Mouse (Mus musculus): Measurements from ENCODE around the gene Vip. TPM values are rescaled to one million over a fixed set of nuclear protein-coding genes. Genes with fewer than 3 reads are reported as not detected.

Vip gene
- polyA plus RNA-seq, 1 experiment from 2014 or later = not detected

DNA sequence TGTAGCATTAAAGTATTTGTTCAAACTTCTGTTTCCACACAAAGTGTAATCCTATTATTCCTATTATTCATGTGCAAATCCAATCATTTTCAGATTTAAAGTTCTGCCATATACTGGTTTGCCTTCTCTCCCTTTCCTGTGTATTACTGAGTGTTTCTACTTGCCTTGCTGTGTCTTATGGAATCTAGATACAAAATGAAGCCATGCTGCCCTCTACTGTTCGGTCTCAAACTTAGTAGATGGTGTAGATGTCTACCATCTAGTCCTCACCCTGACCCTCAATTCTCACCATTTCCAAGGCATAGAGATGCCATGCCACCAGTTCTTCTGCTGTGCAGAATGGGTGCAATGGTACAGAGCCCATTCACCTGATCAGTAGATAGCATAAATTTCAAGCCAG lies 4.7 kb upstream of the Vip start:
- H3K4me1 ChIP-seq = no peaks in the 10 kb centered on the region
- no peaks in the 10 kb centered on the region for H3K27me3 ChIP-seq (ENCODE audit: low read depth, poor library complexity, severe bottlenecking)
- no peaks in the 10 kb centered on the region for H3K9me3 ChIP-seq (replicated peaks)
- no peak for DNase-seq (ENCODE audit: low spot score)
- H3K27ac ChIP-seq (replicated peaks) = no peak overlapping the region
- no peaks in the 10 kb centered on the region for H3K36me3 ChIP-seq
- no peak overlapping the region for H3K4me3 ChIP-seq
- 45% methylated on average over 1 of the region's 1 CpGs for WGBS

DNA sequence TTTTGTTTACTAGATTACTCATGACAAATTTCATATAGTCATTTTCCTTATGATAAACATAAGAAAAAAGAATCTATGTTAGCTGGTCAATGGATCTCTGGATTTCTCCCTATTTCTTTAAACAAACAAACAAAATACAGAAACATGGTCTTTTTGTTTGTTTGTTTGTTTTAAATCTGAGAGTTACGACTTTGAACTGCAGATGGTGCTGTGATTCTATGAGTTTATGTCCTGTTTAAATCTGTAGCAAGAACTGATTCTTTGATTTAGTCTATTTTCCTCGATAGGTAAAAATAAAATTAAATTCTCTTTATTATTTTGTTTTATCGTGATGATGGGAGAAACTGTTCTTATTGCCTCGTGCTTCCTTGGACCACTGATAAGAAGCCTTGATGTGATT lies 1.7 kb upstream of the Vip start:
- 86% methylated on average over 4 of the region's 4 CpGs for WGBS

GRCm38 (mm10) chr10:5681275-5681674 lies 42.3 kb downstream of the Vip start:
- no peak overlapping the region for H3K27ac ChIP-seq (replicated peaks)
- no peaks in the 10 kb centered on the region for H3K4me1 ChIP-seq
- H3K4me3 ChIP-seq = no peak overlapping the region
- no peaks in the 10 kb centered on the region for H3K27me3 ChIP-seq (ENCODE audit: low read depth, poor library complexity, severe bottlenecking)
- H3K36me3 ChIP-seq = no peaks in the 10 kb centered on the region
- no peak for DNase-seq (ENCODE audit: low spot score)
- no peaks in the 10 kb centered on the region for H3K9me3 ChIP-seq (replicated peaks)
- 81% methylated on average over 2 of the region's 2 CpGs for WGBS

More for the DNA sequence above, 1.7 kb upstream of the Vip start:
- Histone ChIP-seq H3K4me1 (no peaks in the 10 kb centered on the region), H3K4me3 (no peak overlapping the region), H3K27ac (replicated peaks) (no peak overlapping the region), H3K9me3 (replicated peaks) (no peaks in the 10 kb centered on the region), H3K36me3 (no peaks in the 10 kb centered on the region), H3K27me3 (ENCODE audit: low read depth, poor library complexity, severe bottlenecking) (no peaks in the 10 kb centered on the region)
- DNase-seq (ENCODE audit: low spot score) = no peak

- 71% methylated on average over 6 of the region's 6 CpGs for WGBS
- Histone ChIP-seq H3K4me1 (no peaks in the 10 kb centered on the region), H3K27me3 (ENCODE audit: low read depth, poor library complexity, severe bottlenecking) (no peaks in the 10 kb centered on the region), H3K9me3 (replicated peaks) (no peaks in the 10 kb centered on the region), H3K36me3 (no peaks in the 10 kb centered on the region), H3K27ac (replicated peaks) (no peak overlapping the region), H3K4me3 (no peak overlapping the region)
- DNase-seq (ENCODE audit: low spot score) = no peak
Measured at GRCm38 (mm10) chr10:5685608-5686007, 46.6 kb downstream of the Vip start.

GRCm38 (mm10) chr10:5694351-5694750 lies 55.3 kb downstream of the Vip start:
- Histone ChIP-seq H3K36me3 (no peaks in the 10 kb centered on the region), H3K4me3 (no peak overlapping the region), H3K27me3 (ENCODE audit: low read depth, poor library complexity, severe bottlenecking) (no peaks in the 10 kb centered on the region), H3K27ac (replicated peaks) (no peak overlapping the region), H3K4me1 (no peaks in the 10 kb centered on the region), H3K9me3 (replicated peaks) (no peaks in the 10 kb centered on the region)
- no peak for DNase-seq (ENCODE audit: low spot score)
- 78% methylated on average over 1 of the region's 1 CpGs for WGBS

Other genes with a start within 250 kb of the Vip start
- gene Syne1, start 87.7 kb upstream of the Vip start, polyA plus RNA-seq (2016; fragmentation: Nextera tagmentation; extraction: Ambion mirVana) = 1.6 and 2.9 TPM in 2 replicates
- 1.3 and 1.4 TPM in 2 replicates for gene Myct1, start 45.4 kb upstream of the Vip start, polyA plus RNA-seq (2016; fragmentation: Nextera tagmentation; extraction: Ambion mirVana)
- 99.5 and 114 TPM in 2 replicates for gene Fbxo5, start 166.4 kb downstream of the Vip start, polyA plus RNA-seq (2016; fragmentation: Nextera tagmentation; extraction: Ambion mirVana)
- 13.1 and 13.6 TPM in 2 replicates for gene Mtrf1l, start 184.7 kb downstream of the Vip start, polyA plus RNA-seq (2016; fragmentation: Nextera tagmentation; extraction: Ambion mirVana)

Measured in midbrain, embryonic 10.5 days (tissue).